Mouse (Mus musculus) lung, embryonic 16.5 days (tissue): ENCODE data around the gene Apoh. TPM values are rescaled to one million over a fixed set of nuclear protein-coding genes. Genes with fewer than 3 reads are reported as not detected.

Source experiments
- ATAC-seq: fragments of 200-750 bp; cut with Nextera tagmentation; 2 replicates; pipeline ENCODE4 v1.8.0; 2017; ENCODE audit warnings: low read depth, mild to moderate bottlenecking, moderate library complexity
- H3K27ac ChIP-seq: fragments of 300-500 bp; sonication (generic); 2 replicates; pipeline ENCODE4 v1.5.1; 2014; ENCODE audit warnings: mild to moderate bottlenecking, control low read depth, low read length
- H3K27me3 ChIP-seq: fragments of 300-500 bp; sonication (generic); 2 replicates; pipeline ENCODE4 v1.6.1; 2014; ENCODE audit warnings: low read depth, low read length, mixed read lengths; ENCODE audit not compliant: control insufficient read depth, insufficient read depth
- H3K36me3 ChIP-seq: fragments of 300-500 bp; sonication (generic); 2 replicates; pipeline ENCODE4 v1.6.1; 2014; ENCODE audit warnings: low read length; ENCODE audit not compliant: control insufficient read depth, insufficient read depth
- H3K4me1 ChIP-seq: fragments of 300-500 bp; sonication (generic); replicated peaks from 2 replicates; pipeline ENCODE4 v1.6.1; 2014; ENCODE audit warnings: low read length, mixed read lengths; ENCODE audit not compliant: control insufficient read depth, insufficient read depth
- H3K4me2 ChIP-seq: fragments of 300-500 bp; sonication (generic); 2 replicates; pipeline ENCODE4 v1.6.1; 2014; ENCODE audit warnings: low read depth, low read length, control low read depth
- H3K4me3 ChIP-seq: fragments of 300-500 bp; sonication (generic); 2 replicates; pipeline ENCODE4 v1.5.1; 2014; ENCODE audit warnings: mild to moderate bottlenecking, low read length, control low read depth
- H3K9ac ChIP-seq: fragments of 300-500 bp; sonication (generic); 2 replicates; pipeline ENCODE4 v1.6.1; 2014; ENCODE audit warnings: low read length, control low read depth
- H3K9me3 ChIP-seq: fragments of 300-500 bp; sonication (generic); 2 replicates; pipeline ENCODE4 v1.6.1; 2016; ENCODE audit warnings: low read length; ENCODE audit not compliant: control insufficient read depth
- WGBS: fragments of 180-500 bp; shearing (Covaris S2); extraction: QIAGEN DNeasy Blood & Tissue Kit; methylation state at CpG from one replicate; pipeline ENCODE4 v1.1.7; 2014; 5-methylcytosine and 5-hydroxymethylcytosine counted together
- polyA plus RNA-seq: library from polyadenylated mRNA; unstranded; fragments of >200 nt; fragmentation: Nextera tagmentation; extraction: Ambion mirVana; gene quantifications from 2 replicates; pipeline ENCODE4 v1.2.1, GENCODE M21; 2015

The Apoh gene
- polyA plus RNA-seq, 1 experiment from 2014 or later: 1.2 TPM

GRCm38 (mm10) chr11:108303787-108304186 is 39.4 kb upstream of the Apoh start:
- 69% methylated on average over 4 of the region's 4 CpGs for WGBS
- Histone ChIP-seq H3K4me3 (no peak overlapping the region), H3K4me1 (0 out of 2 replicates have a peak, but pooled peaks cover 2% of the 10 kb centered on the region), H3K9me3 (no peaks in the 10 kb centered on the region), H3K4me2 (no peak overlapping the region), H3K9ac (no peak overlapping the region), H3K27me3 (no peaks in the 10 kb centered on the region), H3K27ac (no peak overlapping the region), H3K36me3 (no peaks in the 10 kb centered on the region)
- ATAC-seq: peak; percentile 37; the same call in 1 of the 2 replicates

- Histone ChIP-seq H3K4me2 (no peak overlapping the region), H3K36me3 (no peaks in the 10 kb centered on the region), H3K27me3 (no peaks in the 10 kb centered on the region), H3K4me3 (no peak overlapping the region), H3K9me3 (no peaks in the 10 kb centered on the region), H3K9ac (no peak overlapping the region), H3K4me1 (peaks cover 2% of the 10 kb centered on the region; the same call in 1 of the 2 replicates), H3K27ac (no peak overlapping the region)
- 41% methylated on average over 7 of the region's 7 CpGs for WGBS
- no peak for ATAC-seq
These were observed 35.9 kb upstream of the Apoh start for GRCm38 (mm10) chr11:108307258-108307657.

GRCm38 (mm10) chr11:108308253-108308652 is 34.9 kb upstream of the Apoh start:
- Histone ChIP-seq H3K4me1 (peaks cover 6% of the 10 kb centered on the region), H3K9me3 (no peaks in the 10 kb centered on the region), H3K9ac (no peak overlapping the region), H3K36me3 (no peaks in the 10 kb centered on the region), H3K4me2 (no peak overlapping the region), H3K4me3 (no peak overlapping the region), H3K27me3 (no peaks in the 10 kb centered on the region), H3K27ac (no peak overlapping the region)
- 90% methylated on average over 5 of the region's 5 CpGs for WGBS
- no peak for ATAC-seq

- H3K27ac ChIP-seq: no peak overlapping the region
- no peaks in the 10 kb centered on the region for H3K36me3 ChIP-seq
- H3K4me2 ChIP-seq: no peak overlapping the region
- H3K27me3 ChIP-seq: no peaks in the 10 kb centered on the region
- H3K9ac ChIP-seq: no peak overlapping the region
- H3K4me1 ChIP-seq: peaks cover 9% of the 10 kb centered on the region
- WGBS: 75% methylated on average over 5 of the region's 5 CpGs
- no peak for ATAC-seq
- no peaks in the 10 kb centered on the region for H3K9me3 ChIP-seq
- H3K4me3 ChIP-seq: no peak overlapping the region
These were observed 33.4 kb upstream of the Apoh start for GRCm38 (mm10) chr11:108309791-108310190.

- Histone ChIP-seq H3K4me2 (no peak overlapping the region), H3K9ac (no peak overlapping the region), H3K9me3 (no peaks in the 10 kb centered on the region), H3K27ac (no peak overlapping the region), H3K4me1 (peaks cover 9% of the 10 kb centered on the region), H3K4me3 (no peak overlapping the region), H3K36me3 (no peaks in the 10 kb centered on the region), H3K27me3 (no peaks in the 10 kb centered on the region)
- WGBS: 66% methylated on average over 2 of the region's 2 CpGs
- no peak for ATAC-seq
These were observed 31.2 kb upstream of the Apoh start for GRCm38 (mm10) chr11:108311912-108312311.

- Histone ChIP-seq H3K4me1 (peaks cover 9% of the 10 kb centered on the region), H3K9ac (no peak overlapping the region), H3K4me2 (no peak overlapping the region), H3K4me3 (no peak overlapping the region), H3K9me3 (no peaks in the 10 kb centered on the region), H3K27ac (no peak overlapping the region), H3K36me3 (no peaks in the 10 kb centered on the region), H3K27me3 (no peaks in the 10 kb centered on the region)
- 71% methylated on average over 5 of the region's 5 CpGs for WGBS
- ATAC-seq: no peak; the same call in 1 of the 2 replicates
These were observed 30.6 kb upstream of the Apoh start for GRCm38 (mm10) chr11:108312516-108312915.

GRCm38 (mm10) chr11:108315736-108316135 is 27.4 kb upstream of the Apoh start:
- Histone ChIP-seq H3K4me1 (peaks cover 9% of the 10 kb centered on the region), H3K36me3 (no peaks in the 10 kb centered on the region), H3K27me3 (no peaks in the 10 kb centered on the region), H3K4me3 (no peak overlapping the region), H3K4me2 (no peak overlapping the region), H3K9me3 (no peaks in the 10 kb centered on the region), H3K27ac (no peak overlapping the region), H3K9ac (no peak overlapping the region)
- ATAC-seq: no peak
- 79% methylated on average over 7 of the region's 7 CpGs for WGBS

- WGBS: 68% methylated on average over 6 of the region's 6 CpGs
- Histone ChIP-seq H3K27ac (no peak overlapping the region), H3K4me3 (no peak overlapping the region), H3K36me3 (no peaks in the 10 kb centered on the region), H3K27me3 (no peaks in the 10 kb centered on the region), H3K4me1 (0 out of 2 replicates have a peak, but pooled peaks cover 4% of the 10 kb centered on the region), H3K4me2 (no peak overlapping the region), H3K9me3 (no peaks in the 10 kb centered on the region), H3K9ac (no peak overlapping the region)
- ATAC-seq: no peak
These were observed 25.3 kb upstream of the Apoh start for GRCm38 (mm10) chr11:108317878-108318277.

GRCm38 (mm10) chr11:108319162-108319561 is 24.0 kb upstream of the Apoh start:
- H3K27me3 ChIP-seq: no peaks in the 10 kb centered on the region
- H3K9ac ChIP-seq: no peak overlapping the region
- H3K4me3 ChIP-seq: no peak overlapping the region
- H3K36me3 ChIP-seq: no peaks in the 10 kb centered on the region
- H3K9me3 ChIP-seq: no peaks in the 10 kb centered on the region
- 0 out of 2 replicates have a peak, but pooled peaks cover 4% of the 10 kb centered on the region for H3K4me1 ChIP-seq
- H3K4me2 ChIP-seq: no peak overlapping the region
- no peak overlapping the region for H3K27ac ChIP-seq
- ATAC-seq: no peak
- 77% methylated on average over 11 of the region's 11 CpGs for WGBS

GRCm38 (mm10) chr11:108320561-108320960 is 22.6 kb upstream of the Apoh start:
- H3K4me3 ChIP-seq: no peak overlapping the region
- H3K9ac ChIP-seq: no peak overlapping the region
- H3K36me3 ChIP-seq: no peaks in the 10 kb centered on the region
- 63% methylated on average over 7 of the region's 7 CpGs for WGBS
- H3K27me3 ChIP-seq: no peaks in the 10 kb centered on the region
- H3K27ac ChIP-seq: no peak overlapping the region
- no peaks in the 10 kb centered on the region for H3K9me3 ChIP-seq
- H3K4me1 ChIP-seq: no peaks in the 10 kb centered on the region
- H3K4me2 ChIP-seq: no peak overlapping the region
- no peak for ATAC-seq
